Mouse (Mus musculus): Measurements from ENCODE around the gene Tsku. TPM values are rescaled to one million over a fixed set of nuclear protein-coding genes. Genes with fewer than 3 reads are reported as not detected.

Gene Tsku
- not detected for polyA plus RNA-seq (2017; shearing (Covaris generic))

DNA sequence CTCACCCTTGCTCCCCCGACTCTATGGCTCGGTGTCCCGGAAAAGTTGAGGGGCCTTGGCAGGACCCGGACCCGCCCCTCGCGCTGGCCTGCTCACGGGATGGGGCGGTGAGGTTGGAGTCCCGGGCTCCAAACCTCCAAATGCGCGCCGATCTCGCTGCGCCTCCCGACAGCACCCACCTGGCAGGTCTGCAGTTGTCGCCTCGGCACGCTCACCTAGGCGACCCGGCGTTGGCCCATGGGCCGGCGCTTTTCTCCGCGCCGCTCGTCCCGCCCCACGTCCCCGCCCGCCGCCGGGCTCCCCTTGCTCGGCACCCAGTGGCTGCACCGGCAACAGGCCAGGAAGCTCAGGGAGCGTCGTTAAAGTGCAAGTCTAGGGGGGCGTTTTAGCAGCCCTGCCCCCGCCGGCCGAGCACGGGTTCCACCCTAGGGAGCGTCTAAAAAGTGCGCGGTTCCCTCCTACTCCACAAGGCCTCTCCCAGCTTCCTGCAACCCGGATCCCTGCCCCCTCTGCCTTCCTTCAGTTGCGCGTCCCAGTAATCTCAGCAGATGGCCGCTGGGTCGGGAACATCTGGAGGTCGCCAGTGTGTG, at the start of gene Tsku:
Gene Tsku (minus strand): TSS at position 266 of the 590 bp plus-strand sequence.

DNA sequence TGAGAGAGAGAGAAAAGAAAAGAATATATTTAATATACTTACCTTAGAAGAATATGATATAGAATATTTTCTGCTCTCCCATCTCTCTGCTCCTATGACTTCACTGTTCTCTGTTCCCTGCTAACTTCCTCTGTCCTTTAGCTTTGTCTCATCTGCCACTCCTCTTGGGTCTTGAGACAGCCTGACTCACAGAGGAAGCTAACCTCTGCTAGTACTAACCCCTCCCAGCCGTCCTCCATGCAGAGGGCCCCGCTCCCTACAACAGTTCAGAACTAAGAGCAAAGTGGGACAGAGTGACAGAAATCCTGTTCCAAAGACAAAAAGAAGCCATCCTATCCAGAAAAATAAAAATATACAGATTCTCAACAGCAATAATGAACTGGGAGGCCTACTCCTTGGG, 40.0 kb downstream of the Tsku start, which contains the start of gene Acer3:
Gene Acer3 (minus strand): TSS at position 126 of the 400 bp plus-strand sequence.

Other genes starting within 250 kb of the Tsku start
- gene Myo7a, start 241.8 kb downstream of the Tsku start, polyA plus RNA-seq (2017; shearing (Covaris generic)): 3.8 TPM
- not detected for gene Omp, start 215.8 kb downstream of the Tsku start, polyA plus RNA-seq (2017; shearing (Covaris generic))
- 2.9 TPM for gene Capn5, start 183.1 kb downstream of the Tsku start, polyA plus RNA-seq (2017; shearing (Covaris generic))
- not detected for gene B3gnt6, start 161.8 kb downstream of the Tsku start, polyA plus RNA-seq (2017; shearing (Covaris generic))
- gene Acer3, start 40.1 kb downstream of the Tsku start, polyA plus RNA-seq (2017; shearing (Covaris generic)): 13.8 TPM
- not detected for gene Gucy2d, start 79.1 kb upstream of the Tsku start, polyA plus RNA-seq (2017; shearing (Covaris generic))
- gene Lrrc32, start 128.0 kb upstream of the Tsku start, polyA plus RNA-seq (2017; shearing (Covaris generic)): 109 TPM

Measured in CD4-positive, CD25-positive, alpha-beta regulatory T cell, adult 9 weeks (primary cell).